Mouse (Mus musculus) kidney, adult 2 months (tissue): Measurements from ENCODE around the gene Tex12. TPM values are rescaled to one million over a fixed set of nuclear protein-coding genes. Genes with fewer than 3 reads are reported as not detected.

ENCODE experiments used
- DNase-seq: peaks from one replicate; pipeline ENCODE4 v3.0.0; 2021
- H3K27ac ChIP-seq: fragments of 200-500 bp; 2 replicates; pipeline ENCODE4 v1.5.1; 2012; ENCODE audit warnings: low read depth, low read length, control low read depth, inconsistent platforms; ENCODE audit not compliant: insufficient read depth
- H3K27me3 ChIP-seq: fragments of 200-500 bp; replicated peaks from 2 replicates; pipeline ENCODE4 v1.6.1; 2012; ENCODE audit warnings: mild to moderate bottlenecking, moderate library complexity, low read length, inconsistent platforms; ENCODE audit not compliant: control insufficient read depth, insufficient read depth
- H3K36me3 ChIP-seq: fragments of 200-500 bp; 2 replicates; pipeline ENCODE4 v1.6.1; 2012; ENCODE audit warnings: mild to moderate bottlenecking, moderate library complexity, low read length, inconsistent platforms; ENCODE audit not compliant: control insufficient read depth, insufficient read depth
- H3K4me1 ChIP-seq: fragments of 200-500 bp; 2 replicates; pipeline ENCODE4 v1.6.1; 2011; ENCODE audit warnings: low read length; ENCODE audit not compliant: control insufficient read depth, insufficient read depth
- H3K4me3 ChIP-seq: fragments of 200-500 bp; 2 replicates; pipeline ENCODE4 v1.5.1; 2011; ENCODE audit warnings: mild to moderate bottlenecking, low read depth, low read length, control low read depth; ENCODE audit not compliant: insufficient read depth
- CTCF ChIP-seq: fragments of 200-500 bp; conservative IDR thresholded peaks from 2 replicates; pipeline ENCODE4 v1.5.1; 2011; ENCODE audit warnings: low read depth, mild to moderate bottlenecking, control low read depth, low read length, moderate library complexity, mixed read lengths; ENCODE audit not compliant: insufficient read depth, insufficient read length
- POLR2A ChIP-seq: fragments of 200-500 bp; IDR thresholded peaks from one replicate; pipeline ENCODE4 v1.6.1; 2011; ENCODE audit warnings: low read depth, low read length, control low read depth
- WGBS: fragments of 180-500 bp; shearing (Covaris S2); methylation state at CpG from one replicate; pipeline ENCODE4 v1.1.7; 2018; 5-methylcytosine and 5-hydroxymethylcytosine counted together
- polyA plus RNA-seq: library from polyadenylated mRNA; depleted of rRNA; stranded (reverse); fragments of >200 nt; gene quantifications from 2 replicates; pipeline ENCODE4 v1.2.3, GENCODE M21; 2012

The Tex12 gene
- polyA plus RNA-seq, 1 experiment, result not detected

GRCm38 (mm10) chr9:50527860-50528259 lies 33.3 kb downstream of the Tex12 start:
- no peak for DNase-seq
- Histone ChIP-seq H3K27ac (no peak overlapping the region), H3K27me3 (no peaks in the 10 kb centered on the region), H3K36me3 (no peaks in the 10 kb centered on the region), H3K4me3 (peak overlapping the region; percentile 87), H3K4me1 (peaks cover 11% of the 10 kb centered on the region)
- no peak for TF ChIP-seq POLR2A
- TF ChIP-seq CTCF, result no peak
- WGBS, result 24% methylated on average over 7 of the region's 7 CpGs

- Histone ChIP-seq H3K36me3 (no peaks in the 10 kb centered on the region), H3K27ac (no peak overlapping the region), H3K4me3 (no peak overlapping the region), H3K4me1 (peaks cover 11% of the 10 kb centered on the region), H3K27me3 (no peaks in the 10 kb centered on the region)
- 66% methylated on average over 5 of the region's 5 CpGs for WGBS
- no peak for TF ChIP-seq CTCF
- no peak for TF ChIP-seq POLR2A
- no peak for DNase-seq
Observed at GRCm38 (mm10) chr9:50525585-50525984, 35.5 kb downstream of the Tex12 start.

- Histone ChIP-seq H3K27me3 (no peaks in the 10 kb centered on the region), H3K27ac (no peak overlapping the region), H3K36me3 (no peaks in the 10 kb centered on the region), H3K4me1 (peaks cover 11% of the 10 kb centered on the region), H3K4me3 (no peak overlapping the region)
- no peak for TF ChIP-seq POLR2A
- no peak for TF ChIP-seq CTCF
- 91% methylated on average over 5 of the region's 5 CpGs for WGBS
- no peak for DNase-seq
Observed at GRCm38 (mm10) chr9:50524936-50525335, 36.2 kb downstream of the Tex12 start.

GRCm38 (mm10) chr9:50522574-50522973 lies 38.6 kb downstream of the Tex12 start:
- no peak overlapping the region for H3K27ac ChIP-seq
- no peak for DNase-seq
- H3K27me3 ChIP-seq, result no peaks in the 10 kb centered on the region
- no peak overlapping the region for H3K4me3 ChIP-seq
- peaks cover 7% of the 10 kb centered on the region for H3K4me1 ChIP-seq
- no peaks in the 10 kb centered on the region for H3K36me3 ChIP-seq
- TF ChIP-seq CTCF (no peak), POLR2A (no peak)
- WGBS, result 66% methylated on average over 5 of the region's 5 CpGs

- Histone ChIP-seq H3K4me1 (no peaks in the 10 kb centered on the region), H3K27me3 (no peaks in the 10 kb centered on the region), H3K36me3 (no peaks in the 10 kb centered on the region), H3K27ac (no peak overlapping the region), H3K4me3 (no peak overlapping the region)
- no peak for DNase-seq
- WGBS, result 44% methylated on average over 2 of the region's 2 CpGs
- no peak for TF ChIP-seq CTCF
- no peak for TF ChIP-seq POLR2A
Observed at GRCm38 (mm10) chr9:50521562-50521961, 39.6 kb downstream of the Tex12 start.

- no peak overlapping the region for H3K27ac ChIP-seq
- H3K36me3 ChIP-seq, result no peaks in the 10 kb centered on the region
- H3K4me1 ChIP-seq, result no peaks in the 10 kb centered on the region
- no peaks in the 10 kb centered on the region for H3K27me3 ChIP-seq
- TF ChIP-seq POLR2A (no peak), CTCF (no peak)
- no peak overlapping the region for H3K4me3 ChIP-seq
- 88% methylated on average over 6 of the region's 6 CpGs for WGBS
- no peak for DNase-seq
Observed at GRCm38 (mm10) chr9:50520748-50521147, 40.4 kb downstream of the Tex12 start.

GRCm38 (mm10) chr9:50518781-50519180 lies 42.3 kb downstream of the Tex12 start:
- TF ChIP-seq POLR2A, result no peak
- peak; percentile 69 for TF ChIP-seq CTCF
- Histone ChIP-seq H3K27me3 (no peaks in the 10 kb centered on the region), H3K4me1 (no peaks in the 10 kb centered on the region), H3K27ac (no peak overlapping the region), H3K4me3 (no peak overlapping the region), H3K36me3 (no peaks in the 10 kb centered on the region)
- DNase-seq, result no peak
- 42% methylated on average over 2 of the region's 2 CpGs for whole genome bisulfite sequencing

- Histone ChIP-seq H3K4me1 (no peaks in the 10 kb centered on the region), H3K36me3 (no peaks in the 10 kb centered on the region), H3K27ac (no peak overlapping the region; the same call in 1 of the 2 replicates), H3K27me3 (no peaks in the 10 kb centered on the region), H3K4me3 (no peak overlapping the region)
- WGBS, result 60% methylated on average over 5 of the region's 5 CpGs
- DNase-seq, result no peak
- no peak for TF ChIP-seq CTCF
- no peak for TF ChIP-seq POLR2A
Observed at GRCm38 (mm10) chr9:50515462-50515861, 45.7 kb downstream of the Tex12 start.
